Mouse (Mus musculus) R1 (cell line): ENCODE measurements around the gene Acat2.
"Not testable (repeated sequence)": the region's sequence is repeated elsewhere in the genome, so short reads cannot be mapped to it uniquely, and the experiment has no call there.

Experiments used
- DNase-seq: peaks from one replicate; pipeline ENCODE4 v3.0.0-alpha.2; 2018; ENCODE audit warnings: low read depth, low spot score

The Acat2 gene

GRCm38 (mm10) chr17:12959377-12959776 lies 1.2 kb downstream of the Acat2 start:
- not testable (repeated sequence) for DNase-seq

DNA sequence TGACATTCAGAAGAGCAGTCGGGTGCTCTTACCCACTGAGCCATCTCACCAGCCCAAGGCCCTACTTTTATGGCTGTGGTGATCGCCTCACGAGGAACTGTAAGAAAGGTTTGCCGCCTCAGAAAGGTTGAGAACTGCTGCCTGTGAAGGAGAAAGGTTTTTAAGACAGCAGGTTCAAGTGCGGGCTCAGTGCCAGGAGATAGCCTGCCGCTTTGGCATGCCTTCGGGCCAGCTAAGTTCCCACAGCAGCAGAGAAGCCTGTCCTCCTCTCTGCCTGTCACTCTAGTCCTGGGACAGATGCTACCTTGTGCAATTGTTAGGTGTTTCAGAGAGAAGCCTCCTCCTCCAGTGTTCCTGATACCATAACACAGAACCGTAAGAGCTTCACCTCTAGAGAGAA lies 3.9 kb downstream of the Acat2 start:
- DNase-seq: no peak

- DNase-seq: no peak
These were observed 10.9 kb downstream of the Acat2 start for GRCm38 (mm10) chr17:12949669-12950068.

GRCm38 (mm10) chr17:12942459-12943162 lies 17.9 kb downstream of the Acat2 start:
- DNase-seq: no peak

DNA sequence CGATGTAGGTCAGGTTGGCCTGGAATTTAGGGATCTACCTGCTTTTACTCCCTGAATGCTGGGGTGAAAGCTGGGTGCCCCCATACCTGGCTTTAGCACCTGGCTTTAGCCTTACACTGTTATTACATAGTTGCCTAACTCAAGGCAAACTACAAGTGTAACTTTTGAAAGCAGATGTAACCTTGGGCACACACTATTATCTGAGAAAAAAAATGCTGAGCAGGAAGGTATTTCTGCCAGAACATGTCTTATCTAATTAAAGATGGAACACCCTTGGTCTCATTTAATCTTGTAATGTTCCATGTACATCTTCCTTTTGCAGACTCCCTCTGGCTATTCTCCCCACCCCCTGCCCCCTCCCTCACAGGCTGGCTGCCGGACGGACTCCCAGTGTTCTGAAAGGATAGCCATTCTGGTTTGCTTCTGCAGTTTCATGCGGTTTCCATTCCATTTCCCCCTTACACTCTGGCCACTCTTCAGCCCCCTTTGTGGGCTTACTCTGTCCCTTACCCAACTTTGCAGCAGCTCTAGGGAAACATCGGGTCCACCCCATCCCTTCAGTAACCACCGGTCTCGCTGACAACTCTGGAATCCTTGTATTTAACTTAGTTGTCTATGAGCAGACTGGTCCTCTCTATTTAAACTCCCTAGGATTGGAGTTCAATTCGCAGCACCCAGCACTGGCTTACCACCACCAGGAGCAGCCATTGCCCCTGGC lies 18.8 kb downstream of the Acat2 start:
- no peak for DNase-seq

DNA sequence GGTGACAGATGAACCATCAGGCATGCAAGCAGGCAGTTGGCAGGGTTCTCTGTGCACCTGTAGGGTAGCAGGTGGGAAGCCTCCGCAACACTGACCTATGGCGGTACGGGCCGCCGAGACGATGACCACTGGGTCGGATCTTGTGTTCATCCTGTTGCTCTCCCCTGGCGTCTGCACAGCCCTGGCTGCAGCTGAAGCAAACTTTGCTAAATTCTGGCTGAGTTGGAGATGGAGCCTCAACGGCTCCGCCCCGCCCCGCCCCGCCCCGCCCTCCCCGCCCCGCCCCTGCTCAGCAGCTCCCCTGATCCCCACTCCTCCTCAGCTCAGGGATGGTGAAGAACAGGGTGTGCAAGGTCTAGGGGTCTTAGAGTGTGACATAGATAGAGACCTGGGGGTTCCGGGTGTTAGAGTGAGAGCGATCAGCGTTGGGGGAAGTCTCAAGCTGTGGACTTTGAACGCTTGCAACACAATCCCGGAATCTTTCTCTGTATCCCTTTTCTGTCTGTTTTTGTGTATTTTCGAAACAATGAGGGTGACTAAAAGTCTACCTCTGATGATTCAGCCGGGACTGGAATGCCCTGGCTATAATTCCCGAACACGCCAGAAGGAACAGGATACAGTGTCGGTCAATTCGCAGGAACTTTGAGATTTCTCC lies 20.3 kb downstream of the Acat2 start, which contains the start of gene Acat3:
Gene Acat3, minus strand, starts transcription at position 450 of the 655 bp plus-strand sequence.
- peak; percentile 23 for DNase-seq

- not testable (repeated sequence) for DNase-seq
These were observed 21.0 kb downstream of the Acat2 start for GRCm38 (mm10) chr17:12939377-12940148.

DNA sequence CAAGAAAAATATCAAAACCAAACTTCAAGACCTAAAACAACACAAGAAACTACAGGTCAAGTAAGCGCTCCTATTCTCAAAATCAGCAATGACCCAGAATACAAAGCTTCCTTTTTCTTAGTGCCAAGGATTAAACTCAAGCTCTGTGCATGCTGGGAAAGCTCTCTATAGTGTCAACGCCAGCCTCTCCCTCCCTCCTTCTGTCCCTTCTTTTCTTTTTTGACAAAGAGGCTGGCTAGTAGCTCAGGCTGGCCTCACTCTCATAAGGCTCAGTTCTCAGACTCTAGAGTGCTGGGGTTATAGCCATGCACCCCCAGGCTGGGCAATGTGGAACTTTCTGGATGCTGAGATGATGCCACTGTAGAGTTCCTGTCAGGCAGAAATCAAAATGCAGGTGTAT lies 22.5 kb downstream of the Acat2 start:
- DNase-seq: no peak

GRCm38 (mm10) chr17:12937412-12937970 lies 23.1 kb downstream of the Acat2 start:
- DNase-seq: no peak

GRCm38 (mm10) chr17:12935719-12936118 lies 24.8 kb downstream of the Acat2 start:
- DNase-seq: no peak

- not testable (repeated sequence) for DNase-seq
These were observed 29.0 kb downstream of the Acat2 start for GRCm38 (mm10) chr17:12931576-12931975.

DNA sequence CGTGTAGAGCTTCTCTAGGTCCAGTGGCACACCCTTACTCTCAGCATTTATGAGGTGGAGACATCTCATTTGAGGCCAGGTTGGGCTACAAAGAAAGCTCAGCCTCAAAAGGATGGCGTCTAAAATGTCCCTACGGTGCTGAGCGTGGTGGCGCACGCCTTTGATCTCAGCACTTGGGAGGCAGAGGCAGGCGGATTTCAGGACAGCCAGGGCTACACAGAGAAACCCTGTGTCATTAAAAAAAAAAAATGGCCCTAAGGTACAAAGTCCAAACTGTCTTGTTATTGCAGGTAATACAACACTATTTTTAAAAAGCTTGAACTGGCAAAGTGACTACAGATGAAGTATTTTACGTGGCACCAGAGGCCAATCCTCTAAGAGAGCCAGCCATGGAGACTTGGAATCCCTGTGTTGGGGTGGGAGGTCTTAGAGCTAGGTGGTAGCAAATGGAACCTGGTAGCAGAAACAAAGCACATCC lies 34.8 kb downstream of the Acat2 start:
- DNase-seq: no peak

GRCm38 (mm10) chr17:12925001-12925400 lies 35.5 kb downstream of the Acat2 start:
- peak; percentile 64 for DNase-seq

- no peak for DNase-seq
These were observed 39.5 kb downstream of the Acat2 start for GRCm38 (mm10) chr17:12921073-12921472.

DNA sequence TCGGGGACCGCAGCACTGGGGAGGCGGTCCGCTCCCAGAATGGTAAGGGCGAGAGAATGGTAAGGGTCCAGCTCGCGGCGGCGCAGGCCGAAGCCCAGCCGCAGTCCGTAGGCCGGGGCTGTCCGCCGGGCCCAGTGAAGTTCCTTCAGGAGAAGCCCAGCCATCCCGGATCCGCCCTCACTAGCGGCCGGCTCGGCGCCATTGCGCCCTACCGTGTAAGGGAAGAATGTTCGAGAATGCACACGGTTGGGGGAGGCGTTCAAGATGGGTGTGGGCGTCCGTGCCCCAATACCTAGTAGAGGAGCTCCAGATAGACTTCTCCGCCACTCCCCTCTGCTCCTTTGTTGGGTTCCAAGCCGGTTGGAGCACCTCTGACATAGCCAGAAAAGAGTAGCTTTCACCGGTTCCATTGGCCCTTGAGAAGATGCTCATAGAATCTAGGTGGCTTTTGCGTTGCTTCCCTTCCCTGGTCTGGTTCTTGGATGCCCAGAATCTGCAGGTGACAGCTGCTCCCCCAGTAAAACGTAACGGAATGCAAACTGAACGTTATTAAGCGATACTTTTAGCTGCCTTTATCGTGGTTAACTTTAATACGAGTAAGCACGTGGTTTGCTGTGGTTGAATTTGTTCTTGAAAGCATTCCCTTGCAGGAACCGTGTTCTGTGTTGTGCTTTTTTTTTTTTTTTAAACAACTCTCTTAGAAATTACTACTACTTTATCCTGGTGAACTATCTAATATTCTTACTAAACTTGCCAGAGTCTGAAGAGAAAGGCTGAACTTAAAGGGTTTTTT lies 43.8 kb downstream of the Acat2 start:
- peak; percentile 90 for DNase-seq

GRCm38 (mm10) chr17:12915881-12916583 lies 44.5 kb downstream of the Acat2 start, which contains the start of gene Mrpl18:
TSS of gene Mrpl18 (minus strand) at chr17:12916345.
- peak; percentile 100 for DNase-seq

GRCm38 (mm10) chr17:12915488-12915880 lies 45.1 kb downstream of the Acat2 start, which contains the start of gene Tcp1:
TSS of gene Tcp1 (plus strand) at chr17:12915701.
- no peak for DNase-seq

DNA sequence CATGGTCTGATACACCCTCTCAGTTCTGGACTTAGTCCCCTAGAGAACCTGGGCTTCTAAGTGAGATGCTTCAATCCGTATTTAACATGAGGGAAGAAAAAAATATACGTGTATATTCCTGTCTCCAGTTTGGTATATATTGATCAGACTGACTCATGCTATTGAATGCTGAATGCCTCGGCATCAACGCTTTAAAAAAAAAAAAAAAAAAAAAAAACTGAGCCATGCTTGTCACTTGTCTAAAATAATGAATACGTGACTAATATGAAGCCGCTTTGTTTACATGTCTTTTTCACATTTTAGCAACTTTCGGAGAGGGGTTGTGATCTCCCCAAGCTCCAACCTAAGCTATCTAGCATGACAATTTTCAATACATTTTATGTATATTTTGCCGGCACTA lies 50.2 kb downstream of the Acat2 start:
- no peak for DNase-seq
